Mouse (Mus musculus) testis, adult 2 months (tissue): ENCODE data around the gene Gm42372.

Experiments used
- CTCF ChIP-seq: fragments of 200-500 bp; IDR thresholded peaks from 2 replicates; pipeline ENCODE4 v1.5.1; 2012; ENCODE audit warnings: low read depth, mild to moderate bottlenecking, inconsistent platforms, low read length, moderate library complexity; ENCODE audit not compliant: control insufficient read depth, insufficient read depth, insufficient replicate concordance
- POLR2A ChIP-seq: fragments of 200-500 bp; IDR thresholded peaks from 2 replicates; pipeline ENCODE4 v1.6.1; 2012; ENCODE audit warnings: low read depth, mild to moderate bottlenecking, inconsistent platforms, low read length, moderate library complexity; ENCODE audit not compliant: control insufficient read depth

GRCm38 (mm10) chr7:17024814-17025504 lies 42.1 kb downstream of the Gm42372 start:
- TF ChIP-seq CTCF, result no peak
- TF ChIP-seq POLR2A, result no peak
